Mouse (Mus musculus): ENCODE measurements around the gene Cdhr4. TPM values are rescaled to one million over a fixed set of nuclear protein-coding genes. Genes with fewer than 3 reads are reported as not detected.

The Cdhr4 gene
- polyA plus RNA-seq (2014; fragmentation: Nextera tagmentation; extraction: Ambion mirVana), result 8.8 and 9.6 TPM in 2 replicates

GRCm38 (mm10) chr9:107992197-107992596 is at the start of gene Cdhr4:
TSS of gene Cdhr4 (plus strand) at chr9:107992497.
- H3K9ac ChIP-seq (ENCODE audit: low read depth, low read length), result no peak within 1 kb of the TSS

GRCm38 (mm10) chr9:107947241-107948194 is 44.8 kb upstream of the Cdhr4 start:
- Histone ChIP-seq H3K27me3 (ENCODE audit: control insufficient read depth, insufficient read depth, low read length) (no peaks in the 10 kb centered on the region), H3K9me3 (ENCODE audit: control insufficient read depth, low read length) (no peaks in the 10 kb centered on the region), H3K4me3 (ENCODE audit: low read length) (no peak overlapping the region), H3K4me2 (replicated peaks; ENCODE audit: low read depth, low read length) (no peak overlapping the region), H3K4me1 (ENCODE audit: control insufficient read depth, insufficient read depth, low read length) (peaks cover 10% of the 10 kb centered on the region; the same call in 1 of the 2 replicates), H3K36me3 (ENCODE audit: control insufficient read depth, insufficient read depth, low read length) (no peaks in the 10 kb centered on the region), H3K9ac (ENCODE audit: low read depth, low read length) (no peak overlapping the region), H3K27ac (ENCODE audit: low read depth, low read length) (no peak overlapping the region)
- 88% methylated on average over 31 of the region's 31 CpGs for WGBS
- no peak for ATAC-seq (ENCODE audit: low FRiP score, low TSS enrichment)

More at GRCm38 (mm10) chr9:107992197-107992596, at the start of gene Cdhr4:
- no peaks in the 10 kb centered on the region for H3K9me3 ChIP-seq (ENCODE audit: control insufficient read depth, low read length)
- H3K27me3 ChIP-seq (ENCODE audit: control insufficient read depth, insufficient read depth, low read length), result no peaks in the 10 kb centered on the region
- no peak within 1 kb of the TSS for H3K4me3 ChIP-seq (ENCODE audit: low read length)
- no peaks in the 10 kb centered on the region for H3K36me3 ChIP-seq (ENCODE audit: control insufficient read depth, insufficient read depth, low read length)
- H3K4me1 ChIP-seq (ENCODE audit: control insufficient read depth, insufficient read depth, low read length), result 0 out of 2 replicates have a peak, but pooled peaks cover 3% of the 10 kb centered on the region
- 73% methylated on average over 2 of the region's 2 CpGs for WGBS
- H3K27ac ChIP-seq (ENCODE audit: low read depth, low read length), result no peak within 1 kb of the TSS
- no peak within 1 kb of the TSS for H3K4me2 ChIP-seq (replicated peaks; ENCODE audit: low read depth, low read length)
- ATAC-seq (ENCODE audit: low FRiP score, low TSS enrichment), result no peak

- no peak overlapping the region for H3K9ac ChIP-seq (ENCODE audit: low read depth, low read length)
- no peaks in the 10 kb centered on the region for H3K36me3 ChIP-seq (ENCODE audit: control insufficient read depth, insufficient read depth, low read length)
- no peak overlapping the region for H3K4me3 ChIP-seq (ENCODE audit: low read length)
- H3K27me3 ChIP-seq (ENCODE audit: control insufficient read depth, insufficient read depth, low read length), result no peaks in the 10 kb centered on the region
- no peaks in the 10 kb centered on the region for H3K9me3 ChIP-seq (ENCODE audit: control insufficient read depth, low read length)
- 84% methylated on average over 13 of the region's 13 CpGs for WGBS
- no peak for ATAC-seq (ENCODE audit: low FRiP score, low TSS enrichment)
- no peak overlapping the region for H3K27ac ChIP-seq (ENCODE audit: low read depth, low read length)
- H3K4me2 ChIP-seq (replicated peaks; ENCODE audit: low read depth, low read length), result no peak overlapping the region
- H3K4me1 ChIP-seq (ENCODE audit: control insufficient read depth, insufficient read depth, low read length), result peaks cover 10% of the 10 kb centered on the region; the same call in 1 of the 2 replicates
Observed at GRCm38 (mm10) chr9:107949184-107949921, 42.9 kb upstream of the Cdhr4 start.

DNA sequence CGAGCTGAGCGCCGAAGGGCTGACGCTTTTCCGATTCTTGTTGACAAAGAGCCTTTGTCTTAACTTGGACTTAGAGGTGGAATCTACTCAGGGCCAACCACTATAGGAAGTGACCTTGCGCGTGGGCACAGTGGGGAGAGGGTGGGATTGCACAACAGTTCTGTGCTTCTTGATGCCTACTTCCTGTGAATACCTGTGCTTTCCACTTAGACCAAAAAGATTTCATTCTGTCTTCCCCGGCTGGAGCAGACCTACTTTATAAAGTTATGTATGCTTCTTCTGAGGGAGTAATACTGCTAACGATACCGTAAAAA is 42.4 kb upstream of the Cdhr4 start, which contains the start of gene Traip:
Gene Traip (plus strand): TSS at position 215 of the 314 bp plus-strand sequence.
- H3K4me2 ChIP-seq (replicated peaks; ENCODE audit: low read depth, low read length), result peak within 1 kb of the TSS; percentile 66
- ATAC-seq (ENCODE audit: low FRiP score, low TSS enrichment), result no peak
- peak within 1 kb of the TSS; percentile 69 for H3K9ac ChIP-seq (ENCODE audit: low read depth, low read length)
- H3K27me3 ChIP-seq (ENCODE audit: control insufficient read depth, insufficient read depth, low read length), result no peaks in the 10 kb centered on the region
- peaks cover 10% of the 10 kb centered on the region; the same call in 1 of the 2 replicates for H3K4me1 ChIP-seq (ENCODE audit: control insufficient read depth, insufficient read depth, low read length)
- WGBS, result 92% methylated on average over 10 of the region's 10 CpGs
- no peaks in the 10 kb centered on the region for H3K36me3 ChIP-seq (ENCODE audit: control insufficient read depth, insufficient read depth, low read length)
- H3K27ac ChIP-seq (ENCODE audit: low read depth, low read length), result peak within 1 kb of the TSS; percentile 68; the same call in 1 of the 2 replicates
- H3K4me3 ChIP-seq (ENCODE audit: low read length), result peak within 1 kb of the TSS; percentile 84
- no peaks in the 10 kb centered on the region for H3K9me3 ChIP-seq (ENCODE audit: control insufficient read depth, low read length)

- Histone ChIP-seq H3K36me3 (ENCODE audit: control insufficient read depth, insufficient read depth, low read length) (no peaks in the 10 kb centered on the region), H3K27me3 (ENCODE audit: control insufficient read depth, insufficient read depth, low read length) (no peaks in the 10 kb centered on the region), H3K9me3 (ENCODE audit: control insufficient read depth, low read length) (no peaks in the 10 kb centered on the region), H3K4me3 (ENCODE audit: low read length) (peak overlapping the region; percentile 84), H3K9ac (ENCODE audit: low read depth, low read length) (peak overlapping the region; percentile 69), H3K27ac (ENCODE audit: low read depth, low read length) (peak overlapping the region; percentile 68; the same call in 1 of the 2 replicates), H3K4me1 (ENCODE audit: control insufficient read depth, insufficient read depth, low read length) (peaks cover 10% of the 10 kb centered on the region; the same call in 1 of the 2 replicates), H3K4me2 (replicated peaks; ENCODE audit: low read depth, low read length) (peak overlapping the region; percentile 66)
- WGBS, result 17% methylated on average over 45 of the region's 45 CpGs
- ATAC-seq (ENCODE audit: low FRiP score, low TSS enrichment), result peak; percentile 95
Observed at GRCm38 (mm10) chr9:107950460-107951355, 41.6 kb upstream of the Cdhr4 start.

GRCm38 (mm10) chr9:107955613-107956289 is 36.5 kb upstream of the Cdhr4 start:
- ATAC-seq (ENCODE audit: low FRiP score, low TSS enrichment), result no peak
- Histone ChIP-seq H3K27me3 (ENCODE audit: control insufficient read depth, insufficient read depth, low read length) (no peaks in the 10 kb centered on the region), H3K4me1 (ENCODE audit: control insufficient read depth, insufficient read depth, low read length) (peaks cover 10% of the 10 kb centered on the region; the same call in 1 of the 2 replicates), H3K9ac (ENCODE audit: low read depth, low read length) (no peak overlapping the region), H3K4me2 (replicated peaks; ENCODE audit: low read depth, low read length) (no peak overlapping the region), H3K36me3 (ENCODE audit: control insufficient read depth, insufficient read depth, low read length) (peaks cover 36% of the 10 kb centered on the region), H3K9me3 (ENCODE audit: control insufficient read depth, low read length) (no peaks in the 10 kb centered on the region), H3K4me3 (ENCODE audit: low read length) (no peak overlapping the region), H3K27ac (ENCODE audit: low read depth, low read length) (no peak overlapping the region)
- 74% methylated on average over 6 of the region's 6 CpGs for WGBS

- H3K9ac ChIP-seq (ENCODE audit: low read depth, low read length), result no peak overlapping the region
- ATAC-seq (ENCODE audit: low FRiP score, low TSS enrichment), result no peak
- WGBS, result 68% methylated on average over 6 of the region's 6 CpGs
- H3K36me3 ChIP-seq (ENCODE audit: control insufficient read depth, insufficient read depth, low read length), result peaks cover 48% of the 10 kb centered on the region
- no peaks in the 10 kb centered on the region for H3K4me1 ChIP-seq (ENCODE audit: control insufficient read depth, insufficient read depth, low read length)
- no peak overlapping the region for H3K27ac ChIP-seq (ENCODE audit: low read depth, low read length)
- no peak overlapping the region for H3K4me2 ChIP-seq (replicated peaks; ENCODE audit: low read depth, low read length)
- no peaks in the 10 kb centered on the region for H3K27me3 ChIP-seq (ENCODE audit: control insufficient read depth, insufficient read depth, low read length)
- no peak overlapping the region for H3K4me3 ChIP-seq (ENCODE audit: low read length)
- no peaks in the 10 kb centered on the region for H3K9me3 ChIP-seq (ENCODE audit: control insufficient read depth, low read length)
Observed at GRCm38 (mm10) chr9:107957141-107957540, 35.2 kb upstream of the Cdhr4 start.

DNA sequence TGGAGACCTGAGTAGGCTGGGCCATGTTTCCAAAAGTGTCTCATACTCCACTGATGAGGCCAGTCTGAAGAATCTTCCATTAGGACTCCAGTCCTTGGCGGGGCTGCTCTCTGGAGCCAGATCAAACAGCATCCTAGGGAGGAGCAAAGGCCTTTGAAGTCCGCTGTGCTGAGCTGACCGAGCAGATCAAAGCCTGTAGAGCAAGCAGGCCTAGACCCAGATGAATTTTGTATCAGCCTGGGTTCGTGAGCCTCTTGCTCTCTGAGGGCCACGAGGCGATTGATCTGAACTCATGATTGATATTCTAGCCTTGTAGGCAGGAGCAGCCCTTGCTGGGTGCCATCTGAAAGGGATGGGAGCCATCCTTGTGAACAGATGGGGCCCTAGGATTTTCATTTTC is 32.4 kb upstream of the Cdhr4 start:
- H3K4me3 ChIP-seq (ENCODE audit: low read length), result no peak overlapping the region
- WGBS, result 31% methylated on average over 6 of the region's 6 CpGs
- peaks cover 63% of the 10 kb centered on the region for H3K36me3 ChIP-seq (ENCODE audit: control insufficient read depth, insufficient read depth, low read length)
- no peak for ATAC-seq (ENCODE audit: low FRiP score, low TSS enrichment)
- no peaks in the 10 kb centered on the region for H3K4me1 ChIP-seq (ENCODE audit: control insufficient read depth, insufficient read depth, low read length)
- H3K27me3 ChIP-seq (ENCODE audit: control insufficient read depth, insufficient read depth, low read length), result no peaks in the 10 kb centered on the region
- no peak overlapping the region for H3K4me2 ChIP-seq (replicated peaks; ENCODE audit: low read depth, low read length)
- no peak overlapping the region for H3K27ac ChIP-seq (ENCODE audit: low read depth, low read length)
- H3K9me3 ChIP-seq (ENCODE audit: control insufficient read depth, low read length), result no peaks in the 10 kb centered on the region
- no peak overlapping the region for H3K9ac ChIP-seq (ENCODE audit: low read depth, low read length)

All from kidney, embryonic 14.5 days (tissue).